35 mouse cellular contexts compared by ENCODE assay signal in the genomic region with DNA sequence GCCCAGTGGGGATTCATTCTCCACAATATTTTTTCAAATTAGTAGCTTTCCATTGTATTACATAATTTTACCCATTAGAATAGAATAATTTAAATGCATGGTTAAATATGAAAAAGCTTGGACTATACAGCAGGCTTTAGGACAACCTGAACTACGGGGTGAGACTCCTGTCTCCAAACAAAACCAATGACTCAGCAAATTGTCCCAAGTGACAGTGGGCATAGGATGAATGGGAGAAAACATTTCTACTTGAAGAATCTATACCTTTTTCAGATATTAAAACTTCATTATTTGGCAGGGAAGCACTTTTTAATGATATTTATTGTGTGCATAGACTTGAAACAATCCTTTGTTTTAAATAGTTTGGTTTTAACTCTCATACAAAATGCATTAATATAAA. TPM values are rescaled to one million over a fixed set of nuclear protein-coding genes. Genes with fewer than 3 reads are reported as not detected.
"Had no signal": no experiment of that assay in that cellular context is flagged by ENCODE, and none has a peak within 500 bp of the region (broad histone marks: within the 10 kb centered on the region; RNA-seq: fewer than 3 reads in every experiment).

No protein-coding gene starts in this region.

- H3K4me2 ChIP-seq: limb, embryonic 12.5 days; limb, embryonic 13.5 days; limb, embryonic 15.5 days; liver, embryonic 11.5 days; liver, embryonic 12.5 days; liver, embryonic 13.5 days; liver, embryonic 15.5 days; lung, embryonic 14.5 days; lung, embryonic 15.5 days; midbrain, embryonic 12.5 days; midbrain, embryonic 13.5 days; midbrain, embryonic 15.5 days; neural tube, embryonic 12.5 days had no signal

- H3K27ac ChIP-seq: limb, embryonic 10.5 days; limb, embryonic 12.5 days; limb, embryonic 13.5 days; limb, embryonic 15.5 days; liver, embryonic 12.5 days; liver, embryonic 13.5 days; liver, embryonic 14.5 days; liver, embryonic 15.5 days; lung, embryonic 15.5 days; macrophage; midbrain, embryonic 10.5 days; midbrain, embryonic 12.5 days; midbrain, embryonic 13.5 days; midbrain, embryonic 15.5 days; neural tube, embryonic 12.5 days had no signal

- ATAC-seq: liver, embryonic 12.5 days; liver, postnatal 0 days; lung, postnatal 0 days; midbrain, embryonic 13.5 days; midbrain, embryonic 15.5 days; midbrain, embryonic 16.5 days had no signal

- H3K4me3 ChIP-seq: limb, embryonic 10.5 days; limb, embryonic 12.5 days; limb, embryonic 13.5 days; limb, embryonic 15.5 days; liver, embryonic 12.5 days; liver, embryonic 13.5 days; liver, embryonic 15.5 days; lung, embryonic 15.5 days; megakaryocyte, embryonic 14.5 days; midbrain, embryonic 10.5 days; midbrain, embryonic 12.5 days; midbrain, embryonic 13.5 days; midbrain, embryonic 15.5 days; myocyte; neural tube, embryonic 12.5 days had no signal

- H3K4me1 ChIP-seq: limb, embryonic 10.5 days; limb, embryonic 12.5 days; limb, embryonic 13.5 days; limb, embryonic 15.5 days; liver, embryonic 12.5 days; liver, embryonic 13.5 days; liver, embryonic 15.5 days; lung, embryonic 15.5 days; megakaryocyte, embryonic 14.5 days; midbrain, embryonic 15.5 days; neural tube, embryonic 12.5 days had no signal

- H3K27me3 ChIP-seq: limb, embryonic 12.5 days; limb, embryonic 13.5 days; limb, embryonic 15.5 days; liver, embryonic 12.5 days; liver, embryonic 13.5 days; liver, embryonic 15.5 days; lung, embryonic 15.5 days; megakaryocyte, embryonic 14.5 days; midbrain, embryonic 12.5 days; midbrain, embryonic 13.5 days; midbrain, embryonic 15.5 days; neural tube, embryonic 12.5 days had no signal

- H3K9me3 ChIP-seq: limb, embryonic 10.5 days; limb, embryonic 12.5 days; limb, embryonic 13.5 days; limb, embryonic 15.5 days; liver, embryonic 12.5 days; liver, embryonic 13.5 days; liver, embryonic 15.5 days; lung, embryonic 15.5 days; megakaryocyte, embryonic 14.5 days; midbrain, embryonic 10.5 days; midbrain, embryonic 12.5 days; midbrain, embryonic 13.5 days; midbrain, embryonic 15.5 days; neural tube, embryonic 12.5 days had no signal

- H3K36me3 ChIP-seq: limb, embryonic 10.5 days; limb, embryonic 12.5 days; limb, embryonic 13.5 days; limb, embryonic 15.5 days; liver, embryonic 12.5 days; liver, embryonic 13.5 days; liver, embryonic 15.5 days; lung, embryonic 15.5 days; midbrain, embryonic 10.5 days; midbrain, embryonic 12.5 days; midbrain, embryonic 13.5 days; midbrain, embryonic 15.5 days; neural tube, embryonic 12.5 days had no signal

- DNase-seq: left cerebral cortex, postnatal 4 days; liver; liver, embryonic 13.5 days; liver, postnatal 0 days; lung, adult 18-20 months; lung, adult 2 months; lung, embryonic 14.5 days; lung, postnatal 10 days; lung, postnatal 14 days; lung, postnatal 36 days; lung, postnatal 4 days; midbrain, embryonic 14.5 days had no signal

- H3K9ac ChIP-seq: limb, embryonic 12.5 days; limb, embryonic 13.5 days; limb, embryonic 15.5 days; liver, embryonic 12.5 days; liver, embryonic 13.5 days; liver, embryonic 14.5 days; liver, embryonic 15.5 days; liver, postnatal 0 days; lung, embryonic 14.5 days; lung, embryonic 15.5 days; midbrain, embryonic 12.5 days; midbrain, embryonic 13.5 days; midbrain, embryonic 15.5 days; neural tube, embryonic 12.5 days had no signal

RNA-seq across cellular contexts. Expression of a gene that starts 41.0 kb away (rescaled TPM):
- total RNA-seq: megakaryocyte progenitor cell, adult 5-6 weeks; megakaryocyte, adult 5-6 weeks; megakaryocyte-erythroid progenitor cell, adult 5-6 weeks; monocyte, adult 5-6 weeks had no signal
- polyA plus RNA-seq: macrophage, myocyte had no signal
